Mouse (Mus musculus): ENCODE data around the gene Nup210. TPM values are rescaled to one million over a fixed set of nuclear protein-coding genes. Genes with fewer than 3 reads are reported as not detected.

Gene Nup210
- polyA plus RNA-seq, 1 experiment from 2014 or later: 33.0 TPM

- no peaks in the 10 kb centered on the region for H3K27me3 ChIP-seq
- peak; percentile 81 for ATAC-seq
- CTCF ChIA-PET: interaction anchor here (1.1 to 1.5 kb wide), 2 partner anchors 31 to 64 kb away, joined by 3 to 6 read pairs; no protein-coding TSS in a partner anchor
- no peak for DNase-seq (ENCODE audit: low read depth, low spot score)
- POLR2A ChIA-PET: interaction anchor here (1.9 kb wide), 1 partner anchor 8 kb away, joined by 4 read pairs; no protein-coding TSS in a partner anchor
- peak; percentile 93 for TF ChIP-seq CTCF (IDR thresholded peaks at IDR 0.05)
- in situ Hi-C loops (cut with MboI; ENCODE audit: low pct_unique_long_range_greater_than_20kb): no loop called here
These were observed 127.8 kb downstream of the Nup210 start, which contains the start of gene Iqsec1 for GRCm38 (mm10) chr6:90988648-90989317. TSS of gene Iqsec1 (minus strand) at chr6:90988685.

- in situ Hi-C loops (cut with MboI; ENCODE audit: low pct_unique_long_range_greater_than_20kb): no loop called here
These were observed 128.4 kb downstream of the Nup210 start for GRCm38 (mm10) chr6:90988299-90988625.

GRCm38 (mm10) chr6:90987561-90988298, 128.9 kb downstream of the Nup210 start:
- ChIA-PET CTCF (no interaction called here), POLR2A (interaction anchor here (0.6 to 1.9 kb wide), 2 partner anchors 9 to 15 kb away, joined by 3 to 4 read pairs; no protein-coding TSS in a partner anchor)
- peak; percentile 18 for ATAC-seq
- in situ Hi-C loops (cut with MboI; ENCODE audit: low pct_unique_long_range_greater_than_20kb): no loop called here
- no peak for DNase-seq (ENCODE audit: low read depth, low spot score)
- TF ChIP-seq CTCF (IDR thresholded peaks at IDR 0.05): no peak
- no peaks in the 10 kb centered on the region for H3K27me3 ChIP-seq

More at GRCm38 (mm10) chr6:90988299-90988625, 128.4 kb downstream of the Nup210 start:
- H3K27me3 ChIP-seq: no peaks in the 10 kb centered on the region
- DNase-seq (ENCODE audit: low read depth, low spot score) (no peak), ATAC-seq (peak; percentile 8)
- ChIA-PET CTCF (interaction anchor here (1.5 kb wide), 1 partner anchor 31 kb away, joined by 3 read pairs; no protein-coding TSS in a partner anchor), POLR2A (interaction anchor here (1.9 kb wide), 1 partner anchor 9 kb away, joined by 4 read pairs; no protein-coding TSS in a partner anchor)
- TF ChIP-seq CTCF (IDR thresholded peaks at IDR 0.05): no peak

- CTCF ChIA-PET: interaction anchor here (1.7 kb wide), 1 partner anchor 8 kb away, joined by 4 read pairs; no protein-coding TSS in a partner anchor
- TF ChIP-seq CTCF (IDR thresholded peaks at IDR 0.05): no peak
- DNase-seq (ENCODE audit: low read depth, low spot score) (no peak), ATAC-seq (no peak)
- POLR2A ChIA-PET: no interaction called here
- in situ Hi-C loops (cut with MboI; ENCODE audit: low pct_unique_long_range_greater_than_20kb): no loop called here
- no peaks in the 10 kb centered on the region for H3K27me3 ChIP-seq
These were observed 132.5 kb downstream of the Nup210 start for GRCm38 (mm10) chr6:90984101-90984500.

GRCm38 (mm10) chr6:90974279-90974678, 142.3 kb downstream of the Nup210 start:
- POLR2A ChIA-PET: no interaction called here
- CTCF ChIA-PET: no interaction called here
- ATAC-seq (no peak), DNase-seq (ENCODE audit: low read depth, low spot score) (no peak)
- in situ Hi-C loops (cut with MboI; ENCODE audit: low pct_unique_long_range_greater_than_20kb): no loop called here
- TF ChIP-seq CTCF (IDR thresholded peaks at IDR 0.05): no peak
- H3K27me3 ChIP-seq: no peaks in the 10 kb centered on the region

- no peak for TF ChIP-seq CTCF (IDR thresholded peaks at IDR 0.05)
- in situ Hi-C loops (cut with MboI; ENCODE audit: low pct_unique_long_range_greater_than_20kb): no loop called here
- POLR2A ChIA-PET: no interaction called here
- DNase-seq (ENCODE audit: low read depth, low spot score): peak; percentile 10
- ATAC-seq: no peak
- CTCF ChIA-PET: interaction anchor here (1.2 kb wide), 1 partner anchor 15 kb away, joined by 3 read pairs; no protein-coding TSS in a partner anchor
- H3K27me3 ChIP-seq: no peaks in the 10 kb centered on the region
These were observed 147.2 kb downstream of the Nup210 start for GRCm38 (mm10) chr6:90969341-90969871.

Other genes with a start within 250 kb of the Nup210 start
- gene Iqsec1, start 128.1 kb downstream of the Nup210 start, polyA plus RNA-seq (2021): 120 TPM
- 77.2 TPM for gene Hdac11, start 39.8 kb upstream of the Nup210 start, polyA plus RNA-seq (2021)
- gene Fbln2, start 95.6 kb upstream of the Nup210 start, polyA plus RNA-seq (2021): 2.9 TPM